Mouse (Mus musculus): ENCODE data around the gene Piwil4.
"Not testable (repeated sequence)": the region's sequence is repeated elsewhere in the genome, so short reads cannot be mapped to it uniquely, and the experiment has no call there.

Piwil4 gene

GRCm38 (mm10) chr9:14674506-14674905, 66.0 kb downstream of the Piwil4 start:
- no peak for ATAC-seq (ENCODE audit: insufficient number of reproducible peaks, low FRiP score, low TSS enrichment)

GRCm38 (mm10) chr9:14673109-14673508, 67.4 kb downstream of the Piwil4 start:
- no peak for ATAC-seq (ENCODE audit: insufficient number of reproducible peaks, low FRiP score, low TSS enrichment)

GRCm38 (mm10) chr9:14671965-14672364, 68.6 kb downstream of the Piwil4 start:
- not testable (repeated sequence) for ATAC-seq (ENCODE audit: insufficient number of reproducible peaks, low FRiP score, low TSS enrichment)

GRCm38 (mm10) chr9:14668382-14668781, 72.2 kb downstream of the Piwil4 start:
- ATAC-seq (ENCODE audit: insufficient number of reproducible peaks, low FRiP score, low TSS enrichment): peak; percentile 78; the same call in 1 of the 2 replicates

GRCm38 (mm10) chr9:14666071-14666470, 74.5 kb downstream of the Piwil4 start:
- no peak for ATAC-seq (ENCODE audit: insufficient number of reproducible peaks, low FRiP score, low TSS enrichment)

- ATAC-seq (ENCODE audit: insufficient number of reproducible peaks, low FRiP score, low TSS enrichment): no peak
These were observed 76.9 kb downstream of the Piwil4 start for GRCm38 (mm10) chr9:14663591-14663990.

GRCm38 (mm10) chr9:14662876-14663275, 77.7 kb downstream of the Piwil4 start:
- ATAC-seq (ENCODE audit: insufficient number of reproducible peaks, low FRiP score, low TSS enrichment): no peak

- no peak for ATAC-seq (ENCODE audit: insufficient number of reproducible peaks, low FRiP score, low TSS enrichment)
These were observed 78.4 kb downstream of the Piwil4 start for GRCm38 (mm10) chr9:14662138-14662537.

GRCm38 (mm10) chr9:14657926-14658325, 82.6 kb downstream of the Piwil4 start:
- ATAC-seq (ENCODE audit: insufficient number of reproducible peaks, low FRiP score, low TSS enrichment): no peak

GRCm38 (mm10) chr9:14654010-14654409, 86.5 kb downstream of the Piwil4 start:
- no peak for ATAC-seq (ENCODE audit: insufficient number of reproducible peaks, low FRiP score, low TSS enrichment)

- ATAC-seq (ENCODE audit: insufficient number of reproducible peaks, low FRiP score, low TSS enrichment): no peak
These were observed 87.8 kb downstream of the Piwil4 start for GRCm38 (mm10) chr9:14652761-14653160.

GRCm38 (mm10) chr9:14647849-14648248, 92.7 kb downstream of the Piwil4 start:
- ATAC-seq (ENCODE audit: insufficient number of reproducible peaks, low FRiP score, low TSS enrichment): no peak

GRCm38 (mm10) chr9:14646641-14647040, 93.9 kb downstream of the Piwil4 start:
- no peak for ATAC-seq (ENCODE audit: insufficient number of reproducible peaks, low FRiP score, low TSS enrichment)
